Mouse (Mus musculus) embryonic facial prominence, embryonic 11.5 days (tissue): ENCODE measurements around the gene Ube2q2. TPM values are rescaled to one million over a fixed set of nuclear protein-coding genes. Genes with fewer than 3 reads are reported as not detected.

Source experiments
- ATAC-seq: fragments of 200-750 bp; cut with Nextera tagmentation; replicated peaks from 2 replicates; pipeline ENCODE4 v1.8.0; 2017; ENCODE audit warnings: low read depth; ENCODE audit not compliant: insufficient number of reproducible peaks, low FRiP score, low TSS enrichment
- DNase-seq: peaks from one replicate; pipeline ENCODE4 v3.0.0-alpha.2; 2015; ENCODE audit warnings: low spot score
- H3K27ac ChIP-seq: fragments of 300-500 bp; sonication (generic); replicated peaks from 2 replicates; pipeline ENCODE4 v1.5.1; 2014; ENCODE audit warnings: mild to moderate bottlenecking, low read depth, low read length, control low read depth
- H3K27me3 ChIP-seq: fragments of 300-500 bp; sonication (generic); 2 replicates; pipeline ENCODE4 v1.6.1; 2014; ENCODE audit warnings: mild to moderate bottlenecking, low read length, moderate library complexity, mixed read lengths; ENCODE audit not compliant: control insufficient read depth, insufficient read depth
- H3K36me3 ChIP-seq: fragments of 300-500 bp; sonication (generic); replicated peaks from 2 replicates; pipeline ENCODE4 v1.6.1; 2014; ENCODE audit warnings: low read depth, mild to moderate bottlenecking, low read length, moderate library complexity, mixed read lengths; ENCODE audit not compliant: control insufficient read depth, insufficient read depth
- H3K4me1 ChIP-seq: fragments of 300-500 bp; sonication (generic); 2 replicates; pipeline ENCODE4 v1.6.1; 2014; ENCODE audit warnings: low read length, mixed read lengths; ENCODE audit not compliant: control insufficient read depth, insufficient read depth
- H3K4me2 ChIP-seq: fragments of 300-500 bp; sonication (generic); 2 replicates; pipeline ENCODE4 v1.6.1; 2014; ENCODE audit warnings: low read depth, mild to moderate bottlenecking, control low read depth, low read length, moderate library complexity
- H3K4me3 ChIP-seq: fragments of 300-500 bp; sonication (generic); 2 replicates; pipeline ENCODE4 v1.5.1; 2014; ENCODE audit warnings: low read depth, low read length, control low read depth
- H3K9ac ChIP-seq: fragments of 300-500 bp; sonication (generic); replicated peaks from 2 replicates; pipeline ENCODE4 v1.6.1; 2014; ENCODE audit warnings: mild to moderate bottlenecking, control low read depth, low read length
- H3K9me3 ChIP-seq: fragments of 300-500 bp; sonication (generic); replicated peaks from 2 replicates; pipeline ENCODE4 v1.6.1; 2016; ENCODE audit warnings: mild to moderate bottlenecking, low read length, inconsistent platforms, mixed read lengths; ENCODE audit not compliant: control insufficient read depth
- WGBS: fragments of 180-500 bp; shearing (Covaris S2); extraction: QIAGEN DNeasy Blood & Tissue Kit; methylation state at CpG from one replicate; pipeline ENCODE4 v1.1.7; 2014; 5-methylcytosine and 5-hydroxymethylcytosine counted together
- polyA plus RNA-seq: library from polyadenylated mRNA; unstranded; fragments of >200 nt; fragmentation: Nextera tagmentation; extraction: Ambion mirVana; gene quantifications from 2 replicates; pipeline ENCODE4 v1.2.1, GENCODE M21; 2014

The Ube2q2 gene
- polyA plus RNA-seq, 1 experiment from 2014 or later: 48.0 TPM

DNA sequence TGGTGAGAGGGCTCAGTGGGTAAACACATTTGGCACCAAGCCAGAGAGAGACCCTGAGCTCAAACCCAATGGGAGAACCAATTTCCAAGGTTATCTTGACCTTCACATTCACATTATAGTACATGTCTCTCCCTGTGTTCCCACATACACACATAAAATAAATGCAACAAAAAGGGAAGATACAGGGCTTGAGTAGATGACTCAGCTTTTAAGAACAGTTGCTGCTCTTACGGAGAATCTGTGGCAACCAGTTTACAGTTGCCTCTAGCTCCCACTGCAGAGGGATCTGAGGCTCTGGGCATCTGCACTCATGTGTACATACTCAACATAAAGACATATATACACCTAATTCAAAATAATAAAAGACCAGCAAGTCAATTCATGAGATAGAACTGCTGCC lies 49.6 kb downstream of the Ube2q2 start:
- H3K4me2 ChIP-seq: no peak overlapping the region
- no peak overlapping the region for H3K27ac ChIP-seq
- ATAC-seq (no peak), DNase-seq (no peak)
- no peaks in the 10 kb centered on the region for H3K4me1 ChIP-seq
- no peak overlapping the region for H3K4me3 ChIP-seq
- no peaks in the 10 kb centered on the region for H3K27me3 ChIP-seq
- no peaks in the 10 kb centered on the region for H3K36me3 ChIP-seq
- no peak overlapping the region for H3K9ac ChIP-seq
- 97% methylated on average over 1 of the region's 1 CpGs for WGBS
- no peaks in the 10 kb centered on the region for H3K9me3 ChIP-seq

DNA sequence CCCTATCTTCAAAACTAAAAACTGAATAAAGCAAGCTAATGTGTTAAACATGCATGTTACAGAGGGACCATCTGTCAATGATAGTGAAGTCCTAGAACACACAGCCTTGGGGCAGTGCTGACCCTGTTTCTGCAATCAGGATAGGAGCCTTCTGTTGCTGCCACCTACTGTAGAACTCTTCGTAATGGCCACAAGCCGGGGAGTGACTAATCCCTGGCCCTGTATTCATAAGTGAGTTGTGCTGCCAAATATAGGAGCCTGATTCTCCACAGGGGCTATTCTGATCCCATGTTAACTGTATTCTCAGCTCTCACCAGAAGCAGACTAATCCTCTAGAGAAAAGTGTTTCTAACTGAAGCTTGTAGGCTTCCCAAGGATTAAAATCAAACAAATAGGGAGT lies 50.7 kb downstream of the Ube2q2 start:
- DNase-seq (no peak), ATAC-seq (no peak)
- Histone ChIP-seq H3K36me3 (no peaks in the 10 kb centered on the region), H3K4me1 (no peaks in the 10 kb centered on the region), H3K4me3 (no peak overlapping the region), H3K9ac (no peak overlapping the region), H3K4me2 (no peak overlapping the region), H3K9me3 (no peaks in the 10 kb centered on the region), H3K27ac (no peak overlapping the region), H3K27me3 (no peaks in the 10 kb centered on the region)
- 92% methylated on average over 2 of the region's 2 CpGs for WGBS

DNA sequence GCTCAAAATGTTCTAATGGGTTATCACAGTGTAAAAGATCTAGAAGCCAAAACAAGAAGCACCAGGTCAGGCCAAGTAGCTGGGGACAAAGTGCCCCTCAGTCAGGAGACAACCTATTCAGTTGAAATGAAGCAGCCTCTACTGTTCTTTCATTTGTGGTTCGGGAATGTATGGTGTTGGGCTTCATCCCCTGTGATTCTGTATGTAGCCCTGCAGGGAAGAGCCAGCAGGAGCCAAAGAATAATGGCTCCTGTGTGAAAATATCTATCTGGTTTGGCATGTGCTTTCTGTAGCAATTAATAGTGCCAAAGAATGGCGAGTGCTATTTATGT lies 59.8 kb downstream of the Ube2q2 start:
- H3K27ac ChIP-seq: peak overlapping the region; percentile 81; the same call in 1 of the 2 replicates
- no peaks in the 10 kb centered on the region for H3K9me3 ChIP-seq
- ATAC-seq: peak; percentile 26; the same call in 1 of the 2 replicates
- H3K4me2 ChIP-seq: peak overlapping the region; percentile 70
- no peaks in the 10 kb centered on the region for H3K36me3 ChIP-seq
- no peaks in the 10 kb centered on the region for H3K4me1 ChIP-seq
- no peak for DNase-seq
- H3K9ac ChIP-seq: peak overlapping the region; percentile 82
- no peaks in the 10 kb centered on the region for H3K27me3 ChIP-seq
- peak overlapping the region; percentile 61 for H3K4me3 ChIP-seq
- WGBS: 2% methylated on average over 2 of the region's 2 CpGs

DNA sequence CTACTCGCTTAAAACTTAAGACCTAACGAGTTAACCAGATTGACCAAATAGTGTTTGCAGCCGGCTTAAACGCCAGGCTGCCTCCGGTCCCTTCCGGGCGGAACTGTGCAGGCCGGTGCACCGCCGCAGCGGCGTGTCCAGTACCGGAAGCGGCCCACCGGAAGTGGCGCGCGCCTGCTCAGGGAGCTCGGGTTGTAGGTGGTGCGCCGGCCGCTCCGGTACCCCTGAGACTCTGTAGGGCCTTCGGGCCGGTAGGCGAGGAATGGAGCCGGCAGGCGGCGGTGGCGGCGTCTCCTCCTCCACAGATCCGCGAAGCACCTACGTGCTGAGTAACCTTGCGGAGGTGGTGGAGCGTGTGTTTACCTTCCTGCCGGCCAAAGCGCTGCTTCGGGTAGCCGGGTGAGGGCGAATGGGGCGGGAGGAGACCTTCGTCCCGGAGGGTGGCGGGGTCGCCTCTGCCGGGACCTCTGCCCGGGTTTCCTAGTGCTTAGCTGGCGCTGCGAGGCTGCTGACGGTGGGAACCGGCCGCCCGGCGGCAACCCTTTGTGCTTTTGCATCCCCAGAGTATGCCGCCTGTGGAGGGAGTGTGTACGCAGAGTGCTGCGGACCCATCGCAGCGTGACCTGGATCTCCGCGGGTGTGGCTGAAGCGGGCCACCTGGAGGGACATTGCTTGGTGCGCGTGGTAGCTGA lies 60.3 kb downstream of the Ube2q2 start, which contains the start of gene Fbxo22:
Fbxo22 (plus strand) TSS at position 136 of the 692 bp plus-strand sequence.
- ATAC-seq (peak; percentile 99), DNase-seq (peak; percentile 92)
- Histone ChIP-seq H3K4me1 (no peaks in the 10 kb centered on the region), H3K27me3 (no peaks in the 10 kb centered on the region), H3K9me3 (no peaks in the 10 kb centered on the region), H3K9ac (peak within 1 kb of the TSS; percentile 82), H3K27ac (peak within 1 kb of the TSS; percentile 81), H3K4me2 (peak within 1 kb of the TSS; percentile 70), H3K36me3 (no peaks in the 10 kb centered on the region), H3K4me3 (peak within 1 kb of the TSS; percentile 61)
- under 1% methylated on average over 65 of the region's 65 CpGs for WGBS

DNA sequence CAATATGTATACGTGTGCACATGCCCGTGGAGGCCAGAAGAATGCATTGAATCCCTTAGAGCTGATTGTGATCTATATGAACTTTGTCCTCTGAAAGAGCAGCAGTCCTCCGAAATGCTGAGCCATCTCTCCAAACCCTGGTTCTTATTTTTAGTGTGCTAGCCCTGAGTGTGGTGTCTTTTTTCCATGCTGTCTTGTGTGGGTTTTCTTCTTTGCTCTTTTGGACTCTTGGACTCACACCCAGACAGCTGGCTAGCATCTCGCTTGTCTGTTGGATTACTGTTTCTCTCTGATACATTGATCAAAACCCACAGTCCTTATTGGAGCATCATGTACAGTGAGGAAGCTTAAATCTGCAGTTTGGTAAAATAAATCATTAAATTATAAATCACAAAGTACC lies 63.0 kb downstream of the Ube2q2 start:
- DNase-seq: no peak
- WGBS: 78% methylated on average over 4 of the region's 4 CpGs
- no peak overlapping the region for H3K4me3 ChIP-seq
- no peaks in the 10 kb centered on the region for H3K4me1 ChIP-seq
- H3K4me2 ChIP-seq: no peak overlapping the region
- H3K27ac ChIP-seq: no peak overlapping the region
- H3K9me3 ChIP-seq: no peaks in the 10 kb centered on the region
- no peak for ATAC-seq
- no peaks in the 10 kb centered on the region; the same call in 1 of the 2 replicates for H3K36me3 ChIP-seq
- H3K27me3 ChIP-seq: no peaks in the 10 kb centered on the region
- H3K9ac ChIP-seq: no peak overlapping the region

DNA sequence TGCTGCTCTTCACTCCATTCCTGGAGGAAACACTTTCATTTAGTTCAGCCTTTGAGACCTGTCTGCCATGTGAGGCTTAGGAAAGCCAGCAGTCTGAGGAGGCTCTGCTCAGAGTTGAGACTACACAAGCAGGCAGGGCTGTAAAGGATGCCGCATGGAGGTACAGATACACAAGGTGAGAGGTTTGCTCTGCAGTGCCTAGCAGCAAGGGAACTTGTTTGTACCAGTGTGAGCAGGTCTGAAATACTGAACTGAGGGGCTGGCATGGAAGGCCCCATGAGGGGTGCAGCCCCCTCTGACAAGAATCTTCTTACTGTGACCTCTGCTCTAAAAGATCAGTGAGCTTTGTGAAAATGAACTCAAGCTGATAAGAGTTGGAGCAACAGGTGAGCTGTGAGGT lies 64.7 kb downstream of the Ube2q2 start:
- H3K36me3 ChIP-seq: no peaks in the 10 kb centered on the region; the same call in 1 of the 2 replicates
- DNase-seq: no peak
- WGBS: 97% methylated on average over 1 of the region's 1 CpGs
- H3K4me1 ChIP-seq: no peaks in the 10 kb centered on the region
- H3K9ac ChIP-seq: no peak overlapping the region
- no peak overlapping the region for H3K27ac ChIP-seq
- no peaks in the 10 kb centered on the region for H3K9me3 ChIP-seq
- no peak for ATAC-seq
- no peak overlapping the region for H3K4me2 ChIP-seq
- H3K27me3 ChIP-seq: no peaks in the 10 kb centered on the region
- no peak overlapping the region for H3K4me3 ChIP-seq

DNA sequence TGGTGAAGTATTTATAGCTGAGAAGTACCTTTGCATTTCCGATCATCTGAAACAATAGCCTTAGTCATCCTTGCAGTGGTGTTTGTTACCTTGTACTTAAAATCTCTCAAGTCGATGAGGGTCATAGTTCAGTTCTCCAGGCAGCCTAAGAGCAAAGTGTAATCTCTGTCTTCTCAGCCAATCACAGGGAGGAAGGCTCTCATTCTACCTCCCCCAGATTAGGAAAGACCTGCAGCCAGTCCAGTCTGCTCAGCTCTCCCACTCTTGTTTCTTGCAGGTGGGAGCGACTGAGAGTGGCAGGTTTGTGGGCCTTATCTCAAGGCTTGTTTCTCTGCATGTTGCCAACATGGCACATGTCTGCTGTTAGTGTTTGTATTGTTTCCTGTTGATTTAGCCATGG lies 66.4 kb downstream of the Ube2q2 start:
- Histone ChIP-seq H3K9me3 (no peaks in the 10 kb centered on the region), H3K27ac (no peak overlapping the region), H3K4me2 (no peak overlapping the region), H3K27me3 (no peaks in the 10 kb centered on the region), H3K9ac (no peak overlapping the region), H3K4me3 (no peak overlapping the region), H3K36me3 (peaks cover 4% of the 10 kb centered on the region), H3K4me1 (no peaks in the 10 kb centered on the region)
- WGBS: 87% methylated on average over 3 of the region's 3 CpGs
- no peak for DNase-seq
- ATAC-seq: no peak

DNA sequence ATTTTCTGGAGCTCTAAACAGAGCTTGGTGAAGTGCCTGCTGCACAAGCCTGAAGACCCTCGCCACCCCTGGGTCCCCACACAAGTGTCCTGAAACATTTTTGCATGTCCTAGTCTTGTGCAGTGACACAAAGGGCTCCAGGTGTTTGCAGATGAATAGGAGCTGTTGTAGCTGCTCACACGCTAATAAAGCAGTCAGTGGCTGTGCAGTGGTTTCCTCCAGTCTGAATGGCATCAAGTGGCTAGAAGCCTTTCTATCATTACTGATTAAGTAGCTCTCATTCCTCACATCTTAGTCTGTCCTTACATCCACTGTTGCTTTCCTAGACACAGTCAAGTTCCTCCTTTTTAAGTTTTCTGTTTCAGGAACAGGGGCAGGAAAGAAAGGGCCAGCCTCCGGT lies 67.0 kb downstream of the Ube2q2 start:
- DNase-seq: no peak
- Histone ChIP-seq H3K4me1 (no peaks in the 10 kb centered on the region), H3K4me2 (no peak overlapping the region), H3K27me3 (no peaks in the 10 kb centered on the region), H3K9ac (no peak overlapping the region), H3K9me3 (no peaks in the 10 kb centered on the region), H3K36me3 (peaks cover 4% of the 10 kb centered on the region), H3K4me3 (no peak overlapping the region), H3K27ac (no peak overlapping the region)
- ATAC-seq: no peak
- 86% methylated on average over 3 of the region's 3 CpGs for WGBS
